Mouse (Mus musculus): ENCODE data around the gene Sc5d. TPM values are rescaled to one million over a fixed set of nuclear protein-coding genes. Genes with fewer than 3 reads are reported as not detected.

Sc5d gene
- total RNA-seq, 2 experiments from 2014 or later: 56.3 to 59.5 TPM

- no peak for DNase-seq (ENCODE audit: low spot score in 2 of 2)
- intact Hi-C loops (cut with DNase I): no loop called here
Observed at GRCm38 (mm10) chr9:42268371-42268770, 4.3 kb upstream of the Sc5d start.

DNA sequence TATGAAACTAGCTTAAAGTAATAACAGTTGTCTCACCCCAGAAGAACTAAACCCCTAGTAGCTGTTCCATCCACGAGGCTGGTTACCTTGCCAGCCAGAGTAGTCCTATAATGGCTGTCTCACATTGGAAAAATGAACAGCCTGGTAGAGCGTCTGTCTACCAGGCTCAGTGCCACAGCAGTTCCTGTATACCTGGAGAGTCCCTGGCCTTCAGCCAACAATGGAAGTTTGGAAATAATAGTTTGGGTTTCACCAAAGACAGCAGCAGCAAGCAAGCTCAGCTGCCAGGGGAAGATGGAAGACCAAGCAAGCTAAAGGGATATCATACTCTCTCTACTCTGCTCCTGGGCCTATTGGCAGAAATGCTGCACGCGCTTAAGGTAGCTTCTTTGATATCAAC is 1.3 kb upstream of the Sc5d start:
- no peak for DNase-seq (ENCODE audit: low spot score in 2 of 2)
- intact Hi-C loops (cut with DNase I): no loop called here

DNA sequence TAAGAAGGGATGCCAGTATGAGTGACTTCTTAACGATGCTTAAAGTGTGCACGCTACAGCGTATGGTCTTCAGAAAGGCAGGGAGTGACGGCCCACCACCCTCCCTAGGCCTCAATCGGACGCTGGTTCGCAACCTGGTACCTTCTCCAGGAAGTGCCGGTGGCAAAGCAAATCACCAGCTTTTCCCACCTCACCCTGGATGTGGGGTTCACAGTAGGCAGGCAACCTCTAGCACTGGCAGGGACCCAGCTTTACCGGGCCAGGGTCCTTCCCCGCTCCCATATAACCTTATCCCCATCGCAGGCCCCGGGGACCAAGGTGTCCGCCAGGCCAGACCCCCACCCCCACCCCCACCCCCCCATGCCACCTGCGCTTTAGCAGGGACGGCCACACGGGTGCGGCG is 346 bp downstream of the Sc5d start:
- DNase-seq (ENCODE audit: low spot score in 2 of 2): peak in 1 of 2 experiments; percentile 29
- intact Hi-C loops (cut with DNase I): loop anchor here (5.0 kb wide), 1 partner anchor 266 kb away; no protein-coding TSS in a partner anchor

GRCm38 (mm10) chr9:42260481-42260880 is 3.6 kb downstream of the Sc5d start:
- intact Hi-C loops (cut with DNase I): loop anchor here (5.0 kb wide), 1 partner anchor 263 kb away; no protein-coding TSS in a partner anchor
- no peak for DNase-seq (ENCODE audit: low spot score in 2 of 2)

- intact Hi-C loops (cut with DNase I): no loop called here
- DNase-seq (ENCODE audit: low spot score in 2 of 2): no peak
Observed at GRCm38 (mm10) chr9:42249112-42249511, 14.9 kb downstream of the Sc5d start.

GRCm38 (mm10) chr9:42246688-42247087 is 17.4 kb downstream of the Sc5d start:
- no peak for DNase-seq (ENCODE audit: low spot score in 2 of 2)

GRCm38 (mm10) chr9:42244173-42244572 is 19.9 kb downstream of the Sc5d start:
- intact Hi-C loops (cut with DNase I): loop anchor here (5.0 kb wide), 1 partner anchor 192 kb away; no protein-coding TSS in a partner anchor
- DNase-seq (ENCODE audit: low spot score in 2 of 2): no peak

More at GRCm38 (mm10) chr9:42246688-42247087, 17.4 kb downstream of the Sc5d start:
- intact Hi-C loops (cut with DNase I): no loop called here

- DNase-seq (ENCODE audit: low spot score in 2 of 2): no peak
- intact Hi-C loops (cut with DNase I): loop anchor here (2.0 to 5.0 kb wide), 3 partner anchors 116 to 240 kb away; partner anchors contain the start of gene Sorl1
Observed at GRCm38 (mm10) chr9:42241021-42241420, 23.0 kb downstream of the Sc5d start.

GRCm38 (mm10) chr9:42240583-42240992 is 23.5 kb downstream of the Sc5d start:
- intact Hi-C loops (cut with DNase I): loop anchor here (2.0 to 5.0 kb wide), 3 partner anchors 116 to 240 kb away; partner anchors contain the start of gene Sorl1
- DNase-seq (ENCODE audit: low spot score in 2 of 2): peak; percentile 73 to 79

GRCm38 (mm10) chr9:42238827-42239226 is 25.2 kb downstream of the Sc5d start:
- intact Hi-C loops (cut with DNase I): no loop called here

GRCm38 (mm10) chr9:42231116-42231515 is 32.9 kb downstream of the Sc5d start:
- intact Hi-C loops (cut with DNase I): no loop called here
- DNase-seq (ENCODE audit: low spot score in 2 of 2): no peak

More at GRCm38 (mm10) chr9:42238827-42239226, 25.2 kb downstream of the Sc5d start:
- DNase-seq (ENCODE audit: low spot score in 2 of 2): no peak

- no peak for DNase-seq (ENCODE audit: low spot score in 2 of 2)
- intact Hi-C loops (cut with DNase I): no loop called here
Observed at GRCm38 (mm10) chr9:42230333-42230732, 33.7 kb downstream of the Sc5d start.

DNA sequence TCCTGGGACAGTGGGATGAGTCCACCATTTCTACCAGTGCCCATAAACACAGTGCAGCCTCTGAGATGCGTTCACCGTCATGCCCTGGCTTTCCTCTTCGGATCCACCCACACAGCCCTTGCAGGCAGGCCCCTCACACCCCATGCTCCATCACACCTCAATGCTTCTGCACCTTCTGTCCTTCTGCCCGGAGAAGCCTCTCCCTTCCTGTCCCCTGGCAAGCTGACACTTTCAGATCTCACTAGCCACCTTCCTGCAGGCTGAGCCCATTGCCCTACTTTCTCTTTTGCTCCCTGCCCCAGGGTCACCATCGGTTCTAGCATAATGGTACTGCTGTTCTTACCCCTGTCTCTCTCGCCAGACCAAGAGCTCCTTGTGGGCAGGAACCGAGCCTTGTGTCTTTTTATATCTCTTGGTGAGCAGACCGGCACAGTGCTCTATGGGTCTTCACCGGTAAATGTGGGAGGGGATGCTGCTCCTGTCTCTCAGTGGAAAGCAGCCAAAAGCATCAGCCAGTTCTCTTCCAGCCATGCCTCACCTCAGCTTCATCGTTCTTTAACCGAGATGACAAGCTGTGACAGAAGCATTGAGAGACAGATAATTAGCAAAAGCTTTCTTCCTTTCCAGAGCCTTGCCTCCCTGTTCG is 34.5 kb downstream of the Sc5d start:
- intact Hi-C loops (cut with DNase I): no loop called here
- no peak for DNase-seq (ENCODE audit: low spot score in 2 of 2)

DNA sequence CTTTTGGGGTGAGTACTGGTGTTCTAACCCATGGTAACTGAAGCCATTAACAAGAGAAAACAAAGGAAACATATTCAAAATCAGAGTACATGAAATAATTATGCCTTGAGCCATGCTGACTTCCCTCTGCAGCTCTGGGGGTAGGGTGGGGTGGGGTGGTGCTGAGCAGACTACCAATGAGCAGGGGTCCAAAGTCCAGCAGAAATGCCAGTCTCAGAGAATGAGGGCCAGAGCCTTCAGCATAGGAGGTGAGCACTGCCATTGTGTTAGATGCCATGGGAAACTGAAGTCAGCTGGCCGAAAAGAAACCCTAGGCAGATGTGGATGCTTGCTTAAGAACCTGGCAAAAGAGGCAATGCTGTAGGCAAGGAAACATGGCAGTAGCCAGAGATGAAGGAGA is 36.3 kb downstream of the Sc5d start:
- intact Hi-C loops (cut with DNase I): no loop called here
- no peak for DNase-seq (ENCODE audit: low spot score in 2 of 2)

- no peak for DNase-seq (ENCODE audit: low spot score in 2 of 2)
- intact Hi-C loops (cut with DNase I): no loop called here
Observed at GRCm38 (mm10) chr9:42219001-42219660, 44.9 kb downstream of the Sc5d start.

DNA sequence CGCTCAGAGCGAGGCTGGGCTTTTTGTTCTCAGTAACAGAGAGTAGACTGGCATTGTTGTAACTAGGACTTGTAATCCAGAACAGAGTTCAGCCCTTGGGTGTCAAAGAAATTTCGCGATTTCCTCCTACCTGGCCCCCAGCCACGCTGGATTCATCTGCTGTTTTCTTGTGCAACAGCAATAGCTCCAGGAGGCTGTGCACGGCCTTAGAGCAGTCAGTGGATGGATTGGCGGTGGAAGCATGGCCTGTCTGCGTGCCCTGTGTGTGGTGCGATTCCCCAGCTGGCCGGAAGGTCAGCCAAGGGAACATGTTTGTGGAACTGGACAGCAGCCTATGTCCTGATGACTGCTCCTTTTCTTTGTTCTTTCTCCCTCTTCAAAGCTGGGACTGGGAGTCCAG is 46.4 kb downstream of the Sc5d start:
- intact Hi-C loops (cut with DNase I): no loop called here
- peak in 1 of 2 experiments; percentile 25 for DNase-seq (ENCODE audit: low spot score in 2 of 2)

- intact Hi-C loops (cut with DNase I): no loop called here
Observed at GRCm38 (mm10) chr9:42214116-42214515, 49.9 kb downstream of the Sc5d start.

GRCm38 (mm10) chr9:42213142-42213541 is 50.9 kb downstream of the Sc5d start:
- DNase-seq (ENCODE audit: low spot score in 2 of 2): no peak
- intact Hi-C loops (cut with DNase I): no loop called here

More at GRCm38 (mm10) chr9:42214116-42214515, 49.9 kb downstream of the Sc5d start:
- DNase-seq (ENCODE audit: low spot score in 2 of 2): no peak

DNA sequence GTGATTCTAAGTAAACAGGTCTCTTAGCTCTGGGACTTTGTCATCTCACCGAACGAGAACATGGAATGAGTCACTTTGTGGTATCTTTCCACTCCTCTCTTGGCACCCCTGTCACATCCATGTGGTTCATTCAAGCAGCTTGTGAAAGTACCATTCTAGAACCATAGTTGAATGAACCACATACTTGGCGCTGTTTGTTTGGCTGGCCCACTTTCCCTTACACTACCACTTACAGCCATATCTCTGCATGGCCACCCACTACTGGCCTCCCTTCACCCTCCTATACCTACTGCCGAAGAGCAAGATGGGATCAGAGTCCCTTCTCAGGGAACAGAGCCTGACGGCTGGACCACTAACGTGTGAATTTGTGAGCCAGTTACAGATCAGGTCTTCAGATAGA is 54.4 kb downstream of the Sc5d start:
- intact Hi-C loops (cut with DNase I): no loop called here

DNA sequence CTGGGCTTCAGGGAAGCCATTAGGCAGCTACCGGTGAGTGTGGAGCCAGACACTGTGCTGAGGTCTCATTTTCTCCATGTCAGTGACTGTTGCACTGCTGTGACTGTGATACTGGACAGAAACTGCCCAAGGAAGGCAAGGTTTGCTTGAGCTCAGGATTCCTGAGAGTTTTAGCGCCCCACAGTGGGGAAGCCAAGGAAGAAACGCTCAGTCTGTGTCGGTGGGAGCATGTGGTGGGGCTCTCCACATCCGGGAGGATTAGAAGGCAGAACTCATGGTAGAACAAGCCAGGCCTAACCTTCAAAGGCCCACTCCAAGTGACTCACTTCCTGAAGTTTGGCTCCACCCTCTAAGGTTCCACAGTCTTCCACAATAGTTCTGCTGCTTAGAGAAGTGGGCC is 55.6 kb downstream of the Sc5d start:
- peak; percentile 39 to 52 for DNase-seq (ENCODE audit: low spot score in 2 of 2)
- intact Hi-C loops (cut with DNase I): no loop called here

More for the DNA sequence above, 54.4 kb downstream of the Sc5d start:
- peak in 1 of 2 experiments; percentile 69 for DNase-seq (ENCODE audit: low spot score in 2 of 2)

GRCm38 (mm10) chr9:42206750-42207149 is 57.3 kb downstream of the Sc5d start:
- DNase-seq (ENCODE audit: low spot score in 2 of 2): peak in 1 of 2 experiments; percentile 37
- intact Hi-C loops (cut with DNase I): no loop called here
